Comparison of ENCODE assay signal across 10 mouse cellular contexts in the genomic region with DNA sequence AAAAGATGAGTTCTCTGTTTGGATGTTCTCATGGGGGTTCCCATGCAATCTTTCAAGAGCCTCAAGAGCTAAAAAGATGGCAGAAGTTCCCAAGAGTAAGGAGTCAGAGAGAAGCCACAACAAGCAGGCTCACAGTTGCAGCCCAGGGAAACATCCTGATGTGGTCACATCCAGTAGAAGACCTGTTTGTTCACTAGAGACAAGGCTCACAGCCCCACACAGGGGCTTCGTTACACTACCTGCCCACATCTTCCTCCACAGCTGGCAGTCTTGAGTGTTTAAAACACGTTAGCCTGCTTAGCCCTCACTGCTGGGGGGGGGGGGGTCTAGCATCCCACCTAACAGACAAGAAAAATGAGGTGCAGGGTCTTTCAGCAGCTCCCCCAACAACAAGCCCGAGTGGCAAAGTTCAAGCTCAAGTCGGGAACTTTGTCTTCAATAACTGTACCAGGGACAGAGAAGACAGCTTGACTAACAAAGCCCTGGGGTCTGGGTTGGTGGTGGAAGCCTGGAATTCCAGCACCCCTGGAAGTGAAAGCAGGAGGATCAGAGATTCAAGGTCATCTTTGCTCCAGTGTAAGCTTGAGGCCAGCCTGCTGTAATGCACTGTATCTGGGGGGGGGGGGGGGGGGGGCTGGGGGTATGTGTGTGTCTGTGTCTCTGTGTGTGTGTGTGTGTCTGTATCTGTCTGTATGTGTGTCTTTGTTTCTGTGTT. TPM values are rescaled to one million over a fixed set of nuclear protein-coding genes. Genes with fewer than 3 reads are reported as not detected.
DNase-seq lines count a peak whose midpoint lies in the region; ATAC-seq and TF ChIP-seq lines count a peak whose summit lies in the region.
"Had no signal": no experiment of that assay in that cellular context is flagged by ENCODE, and none has a peak within 500 bp of the region (broad histone marks: within the 10 kb centered on the region; RNA-seq: fewer than 3 reads in every experiment).

No protein-coding gene starts in this region.

- H3K27ac ChIP-seq in heart, embryonic 12.5 days (ENCODE audit: poor library complexity, severe bottlenecking), result peak overlapping the region; percentile 93
- peak overlapping the region; percentile 39; the same call in 1 of the 2 replicates for H3K27ac ChIP-seq in lung, embryonic 15.5 days
- H3K27ac ChIP-seq in lung, postnatal 0 days (ENCODE audit: low read length), result no peak overlapping the region
- H3K27ac ChIP-seq: layer of hippocampus, adult 2 months had no signal

- H3K36me3 ChIP-seq in heart, embryonic 12.5 days, result no peaks in the 10 kb centered on the region
- H3K36me3 ChIP-seq in lung, embryonic 15.5 days, result no peaks in the 10 kb centered on the region
- H3K36me3 ChIP-seq in lung, postnatal 0 days (ENCODE audit: insufficient read depth, low read length), result no peaks in the 10 kb centered on the region
- H3K36me3 ChIP-seq: G1E had no signal

- TF ChIP-seq CTCF in lung, postnatal 0 days (IDR thresholded peaks at IDR 0.05), result no peak

- WGBS in heart, embryonic 12.5 days, result 40% methylated on average over 4 of the region's 4 CpGs
- 50% methylated on average over 4 of the region's 4 CpGs for whole genome bisulfite sequencing in lung, embryonic 15.5 days
- WGBS in lung, postnatal 0 days, result 55% methylated on average over 4 of the region's 4 CpGs

- H3K27me3 ChIP-seq in heart, embryonic 12.5 days (replicated peaks), result no peaks in the 10 kb centered on the region
- no peaks in the 10 kb centered on the region for H3K27me3 ChIP-seq in lung, embryonic 15.5 days
- no peaks in the 10 kb centered on the region for H3K27me3 ChIP-seq in lung, postnatal 0 days (replicated peaks; ENCODE audit: insufficient read depth, low read length)

- no peak overlapping the region for H3K4me2 ChIP-seq in heart, embryonic 12.5 days
- no peak overlapping the region for H3K4me2 ChIP-seq in lung, embryonic 15.5 days
- H3K4me2 ChIP-seq in lung, postnatal 0 days (replicated peaks; ENCODE audit: low read depth, low read length), result no peak overlapping the region

- peaks cover 97% of the 10 kb centered on the region for H3K4me1 ChIP-seq in heart, embryonic 12.5 days (replicated peaks)
- peaks cover 89% of the 10 kb centered on the region for H3K4me1 ChIP-seq in lung, embryonic 15.5 days
- H3K4me1 ChIP-seq in lung, postnatal 0 days (ENCODE audit: insufficient read depth, low read depth, low read length), result peaks cover 59% of the 10 kb centered on the region

- peak overlapping the region; percentile 35; the same call in 1 of the 2 replicates for H3K9ac ChIP-seq in heart, embryonic 12.5 days
- H3K9ac ChIP-seq in lung, embryonic 15.5 days, result no peak overlapping the region
- H3K9ac ChIP-seq in lung, postnatal 0 days (replicated peaks; ENCODE audit: low read depth), result no peak overlapping the region

- no peak for ATAC-seq in heart, embryonic 12.5 days (ENCODE audit: insufficient number of reproducible peaks, low FRiP score)
- no peak for ATAC-seq in lung, embryonic 15.5 days (ENCODE audit: borderline replicate concordance, extremely low read depth, low FRiP score, low TSS enrichment)
- ATAC-seq in lung, postnatal 0 days, result no peak

- no peak for DNase-seq in heart, adult 18-20 months
- DNase-seq in lung, postnatal 0 days (ENCODE audit: low spot score), result no peak
- DNase-seq in R1 (ENCODE audit: low read depth, low spot score), result peak; percentile 89
- DNase-seq in thymus, postnatal 14 days, result peak; percentile 51
- DNase-seq in left cerebral cortex, postnatal 36 days (ENCODE audit: low spot score in 2 of 2), result no peak
- no peak for DNase-seq in left cerebral cortex, postnatal 4 days

- intact Hi-C loops in left cerebral cortex, postnatal 36 days (cut with DNase I), result no loop called here
- intact Hi-C loops in left cerebral cortex, postnatal 4 days (cut with DNase I), result no loop called here

- no peak for TF ChIP-seq EP300 in lung, postnatal 0 days (IDR thresholded peaks at IDR 0.05)

- H3K9me3 ChIP-seq in heart, embryonic 12.5 days (replicated peaks), result no peaks in the 10 kb centered on the region
- H3K9me3 ChIP-seq in lung, embryonic 15.5 days, result no peaks in the 10 kb centered on the region
- H3K9me3 ChIP-seq in lung, postnatal 0 days (ENCODE audit: low read length), result no peaks in the 10 kb centered on the region
- H3K9me3 ChIP-seq: G1E had no signal

- no peak overlapping the region for H3K4me3 ChIP-seq in heart, embryonic 12.5 days
- no peak overlapping the region for H3K4me3 ChIP-seq in lung, embryonic 15.5 days
- no peak overlapping the region for H3K4me3 ChIP-seq in lung, postnatal 0 days (ENCODE audit: low read depth, low read length)
- H3K4me3 ChIP-seq: layer of hippocampus, adult 2 months had no signal

RNA-seq across cellular contexts. Expression of gene Sh3pxd2a, which starts 14.5 kb away (rescaled TPM):
- 6.2 TPM in 2 replicates for polyA plus RNA-seq in heart, embryonic 12.5 days (2016; fragmentation: Nextera tagmentation; extraction: Ambion mirVana)
- total RNA-seq in heart, adult 18-20 months (2021), result 10 to 100 TPM; 45.5 to 48.7 TPM
- 6.8 and 7.1 TPM in 2 replicates for polyA plus RNA-seq in lung, embryonic 15.5 days (2015; fragmentation: Nextera tagmentation; extraction: Ambion mirVana)
- polyA plus RNA-seq in lung, postnatal 0 days (2015; fragmentation: Nextera tagmentation; extraction: Ambion mirVana), result 5.6 and 6.4 TPM in 2 replicates
- total RNA-seq in left cerebral cortex, postnatal 36 days (2021), result 10 to 100 TPM; 27.9 to 36.1 TPM
- total RNA-seq in left cerebral cortex, postnatal 4 days (2021), result 10 to 100 TPM; 25.0 to 25.1 TPM
- polyA plus RNA-seq: G1E had no signal

Comparison
In these comparisons a context has a peak if more than half of its experiments do, and no peak if none do; other contexts are left out.
1. DNase-seq: peak in R1 (single experiment) and thymus, postnatal 14 days (single experiment); none in heart, adult 18-20 months (0 of 2), lung, postnatal 0 days (single experiment), left cerebral cortex, postnatal 36 days (0 of 2) and left cerebral cortex, postnatal 4 days (single experiment).